Comparison of ENCODE assay signal across 8 mouse cellular contexts in the genomic region with DNA sequence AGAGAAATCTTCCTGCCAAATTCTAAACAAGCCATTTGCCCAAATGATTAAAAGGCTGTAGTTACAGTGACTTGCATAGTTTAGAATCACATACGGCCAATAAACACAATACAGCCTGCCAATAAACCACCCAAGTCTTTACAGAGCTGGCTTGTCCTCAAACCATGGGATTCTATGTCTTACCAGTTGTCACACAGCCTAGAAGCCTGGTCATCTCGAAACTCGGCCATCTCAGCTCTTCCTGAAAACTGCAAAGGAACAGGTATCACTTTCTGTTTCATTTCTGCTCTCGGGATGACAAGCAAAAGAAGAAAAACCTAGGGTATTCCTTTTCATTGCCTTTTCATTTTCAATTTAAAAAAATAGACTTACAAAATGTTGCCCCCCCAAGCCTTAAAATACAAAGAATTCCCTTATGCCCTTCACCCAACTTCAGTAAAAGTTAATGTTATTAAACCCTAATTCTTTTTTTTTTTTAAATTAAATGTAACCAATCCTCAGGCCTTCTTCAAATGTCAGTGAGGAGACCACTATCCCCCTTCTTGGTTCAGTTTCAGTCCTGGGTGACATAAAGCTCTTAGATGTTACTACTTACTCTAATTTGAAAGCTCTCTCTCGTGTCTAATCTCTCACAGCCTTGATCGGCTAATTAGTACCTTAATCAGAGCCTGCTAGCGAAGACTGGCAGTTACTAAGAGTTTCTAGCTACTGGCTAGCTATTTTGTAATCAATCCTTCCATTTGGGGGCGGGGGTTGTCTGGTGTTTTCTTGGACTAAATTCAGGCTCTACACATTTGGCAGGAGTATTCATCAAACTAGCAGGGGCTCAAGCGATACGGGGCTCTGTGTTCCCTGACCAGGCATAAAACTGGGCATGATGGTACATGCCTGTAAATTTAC. TPM values are rescaled to one million over a fixed set of nuclear protein-coding genes. Genes with fewer than 3 reads are reported as not detected.
A peak's percentile ranks its signal among the peaks of the same experiment; 100 is the strongest.
DNase-seq lines count a peak whose midpoint lies in the region; ATAC-seq lines count a peak whose summit lies in the region.

No protein-coding gene starts in this region.

- peak; percentile 45 for DNase-seq in cerebellum, adult 9-11 months
- DNase-seq in cerebellum, postnatal 25 days = no peak
- DNase-seq in B cell, adult 2 months = peak; percentile 11 to 15
- DNase-seq in forebrain, embryonic 14.5 days (ENCODE audit: low spot score) = peak; percentile 80
- DNase-seq in liver, embryonic 11.5 days (ENCODE audit: low spot score) = no peak
- DNase-seq in retina, postnatal 1 day = peak; percentile 62
- DNase-seq in left cerebral cortex, postnatal 4 days = no peak
- DNase-seq in cerebellum, postnatal 10 days = no peak

- H3K27me3 ChIP-seq in forebrain, embryonic 14.5 days (replicated peaks; ENCODE audit: control insufficient read depth, insufficient read depth, low read length) = peaks cover 6% of the 10 kb centered on the region; the same call in 1 of the 2 replicates
- no peaks in the 10 kb centered on the region for H3K27me3 ChIP-seq in liver, embryonic 11.5 days (replicated peaks; ENCODE audit: control insufficient read depth, insufficient read depth, low read length)

- peak overlapping the region; percentile 85 for H3K9ac ChIP-seq in forebrain, embryonic 14.5 days (ENCODE audit: low read length)
- H3K9ac ChIP-seq in liver, embryonic 11.5 days (ENCODE audit: low read depth, low read length) = peak overlapping the region; percentile 72; the same call in 1 of the 2 replicates

- WGBS in forebrain, embryonic 14.5 days = 29% methylated on average over 10 of the region's 10 CpGs
- 57% methylated on average over 10 of the region's 10 CpGs for WGBS in liver, embryonic 11.5 days

- intact Hi-C loops in left cerebral cortex, postnatal 4 days (cut with DNase I) = loop anchor here (5.0 kb wide), 1 partner anchor 177 kb away; no protein-coding TSS in a partner anchor

- H3K4me3 ChIP-seq in forebrain, embryonic 14.5 days (ENCODE audit: low read depth, low read length) = peak overlapping the region; percentile 78
- H3K4me3 ChIP-seq in liver, embryonic 11.5 days (ENCODE audit: low read depth, low read length) = peak overlapping the region; percentile 68

- no peaks in the 10 kb centered on the region for H3K9me3 ChIP-seq in forebrain, embryonic 14.5 days (replicated peaks; ENCODE audit: control insufficient read depth, low read length)
- H3K9me3 ChIP-seq in liver, embryonic 11.5 days (ENCODE audit: control insufficient read depth, low read length) = no peaks in the 10 kb centered on the region; the same call in 1 of the 2 replicates

- ATAC-seq in forebrain, embryonic 14.5 days = no peak
- no peak for ATAC-seq in liver, embryonic 11.5 days (replicated peaks; ENCODE audit: low FRiP score)

- peak overlapping the region; percentile 86; the same call in 1 of the 2 replicates for H3K27ac ChIP-seq in forebrain, embryonic 14.5 days (ENCODE audit: low read depth, low read length)
- H3K27ac ChIP-seq in liver, embryonic 11.5 days (ENCODE audit: low read depth, low read length) = peak overlapping the region; percentile 79

- peaks cover 10% of the 10 kb centered on the region for H3K4me1 ChIP-seq in forebrain, embryonic 14.5 days (ENCODE audit: control insufficient read depth, insufficient read depth, low read length)
- peaks cover 8% of the 10 kb centered on the region for H3K4me1 ChIP-seq in liver, embryonic 11.5 days (replicated peaks; ENCODE audit: control insufficient read depth, insufficient read depth, low read length)

- peaks cover 36% of the 10 kb centered on the region for H3K36me3 ChIP-seq in forebrain, embryonic 14.5 days (ENCODE audit: control insufficient read depth, insufficient read depth, low read length)
- H3K36me3 ChIP-seq in liver, embryonic 11.5 days (ENCODE audit: control insufficient read depth, insufficient read depth, low read length) = peaks cover 8% of the 10 kb centered on the region; the same call in 1 of the 2 replicates

- peak overlapping the region; percentile 70 for H3K4me2 ChIP-seq in forebrain, embryonic 14.5 days (ENCODE audit: low read length)
- peak overlapping the region; percentile 91 for H3K4me2 ChIP-seq in liver, embryonic 11.5 days

RNA-seq across cellular contexts. Expression of gene Trafd1, which starts 1.3 kb away (rescaled TPM):
- 129 and 140 TPM in 2 replicates for polyA plus RNA-seq in forebrain, embryonic 14.5 days (2014; fragmentation: Nextera tagmentation; extraction: Ambion mirVana)
- polyA plus RNA-seq in liver, embryonic 11.5 days (2014; fragmentation: Nextera tagmentation; extraction: Ambion mirVana) = 36.7 and 38.6 TPM in 2 replicates
- total RNA-seq in left cerebral cortex, postnatal 4 days (2021) = 100 to 1,000 TPM; 111 to 120 TPM

RNA-seq across cellular contexts. Expression of gene Naa25, which starts 13.6 kb away (rescaled TPM):
- polyA plus RNA-seq in forebrain, embryonic 14.5 days (2014; fragmentation: Nextera tagmentation; extraction: Ambion mirVana) = 54.7 and 61.9 TPM in 2 replicates
- polyA plus RNA-seq in liver, embryonic 11.5 days (2014; fragmentation: Nextera tagmentation; extraction: Ambion mirVana) = 59.5 and 64.2 TPM in 2 replicates
- total RNA-seq in left cerebral cortex, postnatal 4 days (2021) = 10 to 100 TPM; 49.3 to 51.0 TPM

Comparison
In these comparisons a context has a peak if more than half of its experiments do, and no peak if none do; other contexts are left out.
1. DNase-seq: peak in cerebellum, adult 9-11 months (single experiment), B cell, adult 2 months (2 of 2), forebrain, embryonic 14.5 days (single experiment) and retina, postnatal 1 day (single experiment); none in cerebellum, postnatal 25 days (0 of 2), liver, embryonic 11.5 days (single experiment), left cerebral cortex, postnatal 4 days (single experiment) and cerebellum, postnatal 10 days (0 of 2).